Mouse (Mus musculus) leukemia stem cell, adult 10-12 weeks (primary cell): ENCODE results near the gene Rnf5. TPM values are rescaled to one million over a fixed set of nuclear protein-coding genes. Genes with fewer than 3 reads are reported as not detected.

Experiments
- polyA plus RNA-seq: library from polyadenylated mRNA; stranded (reverse); fragments of >175 nt; gene quantifications from 2 replicates; pipeline ENCODE4 v1.2.3, GENCODE M21; 2012; ENCODE audit warnings: low replicate concordance

Rnf5 gene
- polyA plus RNA-seq: 35.4 and 54.6 TPM in 2 replicates

GRCm38 (mm10) chr17:34603375-34604060 is at the start of gene Rnf5:
Gene Rnf5, minus strand, starts transcription at chr17:34603690.

GRCm38 (mm10) chr17:34646906-34647787 is 43.7 kb upstream of the Rnf5 start, which contains the start of gene Atf6b:
Gene Atf6b, plus strand, starts transcription at chr17:34647146.

GRCm38 (mm10) chr17:34644608-34645007 is 41.1 kb upstream of the Rnf5 start, which contains the start of gene Fkbpl:
Gene Fkbpl, plus strand, starts transcription at chr17:34644764.

GRCm38 (mm10) chr17:34629221-34629751 is 25.8 kb upstream of the Rnf5 start, which contains the start of gene Prrt1:
Gene Prrt1, plus strand, starts transcription at chr17:34629533.

GRCm38 (mm10) chr17:34627943-34628643 is 24.6 kb upstream of the Rnf5 start, which contains the start of gene Ppt2:
Gene Ppt2, minus strand, starts transcription at chr17:34628510.

GRCm38 (mm10) chr17:34615871-34616270 is 12.4 kb upstream of the Rnf5 start, which contains the start of gene Egfl8:
Gene Egfl8, minus strand, starts transcription at chr17:34615971.

GRCm38 (mm10) chr17:34604061-34604508 is 595 bp upstream of the Rnf5 start, which contains the start of gene Agpat1:
Gene Agpat1, plus strand, starts transcription at chr17:34604262.

GRCm38 (mm10) chr17:34597566-34598095 is 5.9 kb downstream of the Rnf5 start, which contains the start of gene Ager:
Gene Ager, plus strand, starts transcription at chr17:34597862.

GRCm38 (mm10) chr17:34591029-34591993 is 12.2 kb downstream of the Rnf5 start, which contains the start of gene Pbx2:
Gene Pbx2, plus strand, starts transcription at chr17:34591266.

GRCm38 (mm10) chr17:34589681-34590101 is 13.8 kb downstream of the Rnf5 start, which contains the start of gene Gpsm3:
Gene Gpsm3, plus strand, starts transcription at chr17:34589806.

GRCm38 (mm10) chr17:34564003-34564421 is 39.5 kb downstream of the Rnf5 start, which contains the start of gene Notch4:
Gene Notch4, plus strand, starts transcription at chr17:34564268.

Other genes starting within 250 kb of the Rnf5 start
- 0.58 and 0.80 TPM in 2 replicates for gene Btnl2, start 248.9 kb downstream of the Rnf5 start, polyA plus RNA-seq
- not detected in 2 replicates for gene Btnl1, start 226.6 kb downstream of the Rnf5 start, polyA plus RNA-seq
- gene BC051142, start 204.9 kb downstream of the Rnf5 start, polyA plus RNA-seq: not detected in 2 replicates
- not detected in 2 replicates for gene Btnl4, start 126.4 kb downstream of the Rnf5 start, polyA plus RNA-seq
- not detected in 2 replicates for gene Btnl6, start 86.3 kb downstream of the Rnf5 start, polyA plus RNA-seq
- gene Notch4, start 39.4 kb downstream of the Rnf5 start, polyA plus RNA-seq: 4.7 and 12.4 TPM in 2 replicates
- 136 and 357 TPM in 2 replicates for gene Gpsm3, start 13.9 kb downstream of the Rnf5 start, polyA plus RNA-seq
- 77.3 and 112 TPM in 2 replicates for gene Pbx2, start 12.4 kb downstream of the Rnf5 start, polyA plus RNA-seq
- gene Ager, start 5.8 kb downstream of the Rnf5 start, polyA plus RNA-seq: 4.2 and 9.4 TPM in 2 replicates
- 223 and 308 TPM in 2 replicates for gene Agpat1, start 572 bp upstream of the Rnf5 start, polyA plus RNA-seq
- gene Egfl8, start 12.3 kb upstream of the Rnf5 start, polyA plus RNA-seq: 0.78 and 1.1 TPM in 2 replicates
- 67.6 and 71.3 TPM in 2 replicates for gene Ppt2, start 24.8 kb upstream of the Rnf5 start, polyA plus RNA-seq
- gene Prrt1, start 25.8 kb upstream of the Rnf5 start, polyA plus RNA-seq: 3.2 and 5.7 TPM in 2 replicates
- 3.9 and 5.3 TPM in 2 replicates for gene Fkbpl, start 41.1 kb upstream of the Rnf5 start, polyA plus RNA-seq
- gene Atf6b, start 43.5 kb upstream of the Rnf5 start, polyA plus RNA-seq: 269 and 430 TPM in 2 replicates
- 0.32 and 1.9 TPM in 2 replicates for gene Tnxb, start 66.8 kb upstream of the Rnf5 start, polyA plus RNA-seq
- 0.87 and 2.9 TPM in 2 replicates for gene C4b, start 140.2 kb upstream of the Rnf5 start, polyA plus RNA-seq
- 0.54 TPM in 1 of 2 replicates, not detected in the other for gene Cyp21a1, start 200.9 kb upstream of the Rnf5 start, polyA plus RNA-seq
- 62.8 and 63.3 TPM in 2 replicates for gene Stk19, start 233.3 kb upstream of the Rnf5 start, polyA plus RNA-seq
- 50.7 and 116 TPM in 2 replicates for gene Dxo, start 233.3 kb upstream of the Rnf5 start, polyA plus RNA-seq
- 53.7 and 54.2 TPM in 2 replicates for gene Skiv2l, start 246.5 kb upstream of the Rnf5 start, polyA plus RNA-seq
- 121 and 205 TPM in 2 replicates for gene Nelfe, start 246.7 kb upstream of the Rnf5 start, polyA plus RNA-seq